ENCODE assay signal across 8 mouse cellular contexts in the genomic region with DNA sequence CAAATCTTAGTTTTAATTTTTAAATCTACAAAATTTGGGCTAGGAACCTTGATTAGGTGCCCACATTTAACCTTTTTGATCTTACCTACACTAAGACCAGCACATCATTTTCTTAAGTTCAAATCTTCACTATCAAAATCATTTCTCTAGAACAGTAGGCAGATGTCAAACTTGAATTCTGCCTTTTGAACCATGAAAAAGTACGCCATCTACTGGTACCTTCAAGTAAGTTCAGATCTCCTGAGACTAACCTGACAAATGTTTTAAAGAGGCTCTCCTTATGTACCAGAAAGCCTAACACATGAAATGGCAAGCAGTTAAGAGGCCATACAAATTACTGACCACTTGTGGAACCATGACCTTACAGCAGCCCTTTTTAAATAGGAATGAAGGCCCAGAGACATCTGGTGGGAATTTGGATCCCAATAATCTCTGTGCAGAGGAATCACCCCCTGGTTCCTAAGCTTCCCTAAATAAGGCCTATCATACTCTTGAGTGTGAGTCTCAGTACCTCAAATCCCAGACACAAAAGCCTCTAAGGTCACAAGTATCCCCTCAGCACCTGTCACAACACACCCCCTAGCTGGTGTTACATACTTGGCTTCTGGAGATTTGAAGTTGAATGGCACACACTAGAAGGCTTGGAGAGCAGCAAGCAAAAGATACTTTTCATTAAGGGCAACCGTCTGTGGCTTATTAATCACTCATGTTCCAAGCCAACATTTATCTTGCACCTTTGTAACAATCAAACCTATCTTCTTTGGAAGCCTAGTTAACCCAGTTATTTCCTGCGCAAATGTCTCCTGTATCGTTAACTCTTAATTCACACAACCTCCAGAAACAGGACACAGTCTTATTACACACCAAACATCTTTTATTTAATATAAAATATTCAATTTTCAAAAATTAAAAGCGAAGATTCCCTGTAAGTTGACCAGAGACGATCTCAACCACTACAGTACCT.
DNase-seq lines count a peak whose midpoint lies in the region; ATAC-seq and TF ChIP-seq lines count a peak whose summit lies in the region.

No protein-coding gene starts in this region.

- peaks cover 16% of the 10 kb centered on the region for H3K79me2 ChIP-seq in C2C12 (ENCODE audit: control insufficient read depth, insufficient read depth)

- WGBS in intestine, embryonic 14.5 days = 6% methylated on average over 6 of the region's 6 CpGs
- WGBS in midbrain, embryonic 14.5 days = 8% methylated on average over 6 of the region's 6 CpGs

- no peak; the same call in 1 of the 2 replicates for TF ChIP-seq POLR2A in embryonic fibroblast, embryonic 13.5 days (IDR thresholded peaks at IDR 0.05; ENCODE audit: low read depth, low read length)

- no peak for TF ChIP-seq CTCF in C2C12 (IDR thresholded peaks at IDR 0.05; ENCODE audit: control insufficient read depth, insufficient read depth, insufficient read length)
- TF ChIP-seq CTCF in embryonic fibroblast, embryonic 13.5 days (IDR thresholded peaks at IDR 0.05; ENCODE audit: borderline replicate concordance, insufficient read depth, low read length) = no peak

- H3K4me3 ChIP-seq in C2C12 (ENCODE audit: insufficient read depth, poor library complexity, severe bottlenecking) = peak overlapping the region; percentile 84
- peak overlapping the region; percentile 80 for H3K4me3 ChIP-seq in embryonic fibroblast, embryonic 13.5 days (ENCODE audit: insufficient read depth, low read length)
- peak overlapping the region; percentile 95 for H3K4me3 ChIP-seq in intestine, embryonic 14.5 days (ENCODE audit: low read depth, low read length)
- H3K4me3 ChIP-seq in midbrain, embryonic 14.5 days (replicated peaks; ENCODE audit: low read depth, low read length) = peak overlapping the region; percentile 69

- no peak for ATAC-seq in intestine, embryonic 14.5 days (replicated peaks; ENCODE audit: low FRiP score, low TSS enrichment, low read depth)
- ATAC-seq in midbrain, embryonic 14.5 days (ENCODE audit: low FRiP score, low TSS enrichment) = no peak

- H3K9me3 ChIP-seq in intestine, embryonic 14.5 days (ENCODE audit: control insufficient read depth, low read length) = no peaks in the 10 kb centered on the region
- no peaks in the 10 kb centered on the region for H3K9me3 ChIP-seq in midbrain, embryonic 14.5 days (ENCODE audit: control insufficient read depth, low read length)

- H3ac ChIP-seq in C2C12 (ENCODE audit: control insufficient read depth, insufficient read length, low read depth) = peak overlapping the region; percentile 83

- H3K27me3 ChIP-seq in C2C12 (ENCODE audit: control insufficient read depth, insufficient read depth, insufficient read length) = no peaks in the 10 kb centered on the region
- no peaks in the 10 kb centered on the region for H3K27me3 ChIP-seq in intestine, embryonic 14.5 days (replicated peaks; ENCODE audit: control insufficient read depth, insufficient read depth, low read length)
- H3K27me3 ChIP-seq in midbrain, embryonic 14.5 days (ENCODE audit: control insufficient read depth, insufficient read depth, low read length) = no peaks in the 10 kb centered on the region

- peak; percentile 69 for DNase-seq in ES-CJ7 (ENCODE audit: low read depth, low spot score)
- DNase-seq in intestine, embryonic 14.5 days (ENCODE audit: low spot score) = no peak
- DNase-seq in midbrain, embryonic 14.5 days = peak; percentile 62
- DNase-seq in ovary, postnatal 36 days (ENCODE audit: low spot score) = no peak
- DNase-seq in cerebellum, adult 9-10 months = no peak
- no peak for DNase-seq in adrenal gland, adult 8-10 months

- H3K27ac ChIP-seq in embryonic fibroblast, embryonic 13.5 days (ENCODE audit: insufficient read depth, low read length) = peak overlapping the region; percentile 60
- peak overlapping the region; percentile 99 for H3K27ac ChIP-seq in intestine, embryonic 14.5 days (ENCODE audit: low read depth)
- peak overlapping the region; percentile 88; the same call in 1 of the 2 replicates for H3K27ac ChIP-seq in midbrain, embryonic 14.5 days (replicated peaks; ENCODE audit: low read depth, low read length)

- H3K4me2 ChIP-seq in intestine, embryonic 14.5 days (ENCODE audit: low read length) = peak overlapping the region; percentile 73
- peak overlapping the region; percentile 84 for H3K4me2 ChIP-seq in midbrain, embryonic 14.5 days (ENCODE audit: low read length)

- H3K4me1 ChIP-seq in embryonic fibroblast, embryonic 13.5 days (ENCODE audit: control insufficient read depth, insufficient read depth, low read length) = peaks cover 8% of the 10 kb centered on the region
- H3K4me1 ChIP-seq in intestine, embryonic 14.5 days (replicated peaks; ENCODE audit: control insufficient read depth, insufficient read depth, low read length) = peaks cover 10% of the 10 kb centered on the region; the same call in 1 of the 2 replicates
- peaks cover 26% of the 10 kb centered on the region for H3K4me1 ChIP-seq in midbrain, embryonic 14.5 days (ENCODE audit: control insufficient read depth, insufficient read depth, low read length)

- H3K36me3 ChIP-seq in C2C12 (ENCODE audit: control insufficient read depth, insufficient read depth) = peaks cover 30% of the 10 kb centered on the region
- H3K36me3 ChIP-seq in intestine, embryonic 14.5 days (ENCODE audit: control insufficient read depth, insufficient read depth, low read length) = peaks cover 17% of the 10 kb centered on the region
- H3K36me3 ChIP-seq in midbrain, embryonic 14.5 days (ENCODE audit: control insufficient read depth, insufficient read depth, low read length) = peaks cover 6% of the 10 kb centered on the region; the same call in 1 of the 2 replicates

- peak overlapping the region; percentile 87 for H3K9ac ChIP-seq in intestine, embryonic 14.5 days (ENCODE audit: low read length)
- H3K9ac ChIP-seq in midbrain, embryonic 14.5 days (replicated peaks; ENCODE audit: low read length) = peak overlapping the region; percentile 67

- peaks cover 16% of the 10 kb centered on the region for H3K79me3 ChIP-seq in C2C12 (ENCODE audit: low read depth)

TF ChIP-seq in C2C12, 6 proteins besides CTCF, POLR2A, EP300 and RAD21:
- no peak for TF ChIP-seq CEBPB (IDR thresholded peaks at IDR 0.05; ENCODE audit: low read depth)
- TF ChIP-seq MYOD1 (IDR thresholded peaks at IDR 0.05; ENCODE audit: control insufficient read depth, insufficient read length, low read depth) = no peak
- TF ChIP-seq FOSL1 (IDR thresholded peaks at IDR 0.05; ENCODE audit: insufficient read depth, low read length, poor library complexity, severe bottlenecking) = no peak
- TF ChIP-seq MAX (IDR thresholded peaks at IDR 0.05) = no peak
- no peak for TF ChIP-seq USF1 (IDR thresholded peaks at IDR 0.05; ENCODE audit: low read depth)
- no peak for TF ChIP-seq MYOG (IDR thresholded peaks at IDR 0.05; ENCODE audit: control insufficient read depth, extremely low read depth, insufficient read length)

Comparison
In these comparisons a context has a peak if more than half of its experiments do, and no peak if none do; other contexts are left out.
1. DNase-seq: peak in ES-CJ7 (single experiment) and midbrain, embryonic 14.5 days (single experiment); none in intestine, embryonic 14.5 days (single experiment), ovary, postnatal 36 days (single experiment), cerebellum, adult 9-10 months (single experiment) and adrenal gland, adult 8-10 months (single experiment).
2. Peak in every context shown above with its lines, with median percentiles within 50 percentile points of each other: H3K4me3 ChIP-seq and H3K27ac ChIP-seq.